Comparison of ENCODE assay signal across 23 mouse cellular contexts in genomic region chr1:144184955-144185715, GRCm38 (mm10). TPM values are rescaled to one million over a fixed set of nuclear protein-coding genes. Genes with fewer than 3 reads are reported as not detected.
A peak's percentile ranks its signal among the peaks of the same experiment; 100 is the strongest.
DNase-seq lines count a peak whose midpoint lies in the region; ATAC-seq and TF ChIP-seq lines count a peak whose summit lies in the region.
"Had no signal": no experiment of that assay in that cellular context is flagged by ENCODE, and none has a peak within 500 bp of the region (broad histone marks: within the 10 kb centered on the region; RNA-seq: fewer than 3 reads in every experiment).

No protein-coding gene starts in this region.

- TF ChIP-seq CTCF in CH12.LX (conservative IDR thresholded peaks at IDR 0.05 in 1 of 2, IDR thresholded peaks at IDR 0.05 in 1 of 2; ENCODE audit: low read depth in 2 of 2, low read length in 2 of 2): no peak

- intact Hi-C loops in gastrocnemius, postnatal 14 days (cut with DNase I; ENCODE audit: low total_unique reads): no loop called here

- H3K9me3 ChIP-seq in CH12.LX (replicated peaks; ENCODE audit: low read length): no peaks in the 10 kb centered on the region
- no peaks in the 10 kb centered on the region for H3K9me3 ChIP-seq in midbrain, embryonic 11.5 days (ENCODE audit: control insufficient read depth, low read length)
- H3K9me3 ChIP-seq: embryonic facial prominence, embryonic 15.5 days; forebrain, embryonic 10.5 days; limb, embryonic 12.5 days; midbrain, embryonic 15.5 days had no signal

- peak overlapping the region; percentile 39 for H3K9ac ChIP-seq in CH12.LX (ENCODE audit: insufficient read depth, low read depth)
- H3K9ac ChIP-seq in midbrain, embryonic 11.5 days (ENCODE audit: low read length): no peak overlapping the region
- H3K9ac ChIP-seq: embryonic facial prominence, embryonic 15.5 days; limb, embryonic 12.5 days; midbrain, embryonic 15.5 days had no signal

- no peaks in the 10 kb centered on the region for H3K79me2 ChIP-seq in CH12.LX (replicated peaks; ENCODE audit: control insufficient read depth, extremely low read depth, insufficient read depth, poor library complexity, severe bottlenecking)

- peak; percentile 90 for ATAC-seq in granulocyte monocyte progenitor cell, adult 5-6 weeks (replicated peaks; ENCODE audit: poor library complexity, severe bottlenecking)
- no peak for ATAC-seq in midbrain, embryonic 11.5 days (ENCODE audit: low FRiP score)
- ATAC-seq: hindbrain, embryonic 16.5 days; midbrain, embryonic 15.5 days; Patski had no signal

- H3K4me1 ChIP-seq in CH12.LX (ENCODE audit: control insufficient read depth in 1 of 2, insufficient read depth in 2 of 2): peaks cover 10 to 86% of the 10 kb centered on the region in 2 experiments
- H3K4me1 ChIP-seq in midbrain, embryonic 11.5 days (ENCODE audit: control insufficient read depth, insufficient read depth, low read length): no peaks in the 10 kb centered on the region
- H3K4me1 ChIP-seq: limb, embryonic 12.5 days had no signal

- peak; percentile 26 for TF ChIP-seq EP300 in CH12.LX (IDR thresholded peaks at IDR 0.05; ENCODE audit: low read length)

- in situ Hi-C loops in CH12.LX (cut with MboI; ENCODE audit: low pct_ligation_motif_present, low pct_unique_long_range_greater_than_20kb, low sequenced_read_pairs): loop anchor here (25.0 kb wide), 2 partner anchors 173 to 398 kb away; partner anchors contain the start of genes Rgs2, Trove2 and Uchl5

- H3K4me3 ChIP-seq in CH12.LX (replicated peaks in 1 of 3; ENCODE audit: low read depth in 2 of 3, low read length in 2 of 3, poor library complexity in 1 of 3): peak overlapping the region in 1 of 3 experiments; percentile 1
- no peak overlapping the region for H3K4me3 ChIP-seq in midbrain, embryonic 11.5 days (ENCODE audit: low read depth, low read length)
- H3K4me3 ChIP-seq: embryonic facial prominence, embryonic 15.5 days; forebrain, embryonic 10.5 days; limb, embryonic 12.5 days; midbrain, embryonic 15.5 days had no signal

- 0 out of 2 replicates have a peak, but pooled peaks have one; percentile 23 for TF ChIP-seq POLR2A in CH12.LX (IDR thresholded peaks at IDR 0.05; ENCODE audit: low read depth, low read length)

- peak overlapping the region; percentile 96 for H3K27ac ChIP-seq in CH12.LX (ENCODE audit: insufficient read depth, low read depth)
- H3K27ac ChIP-seq in midbrain, embryonic 11.5 days (ENCODE audit: low read depth, low read length): no peak overlapping the region
- H3K27ac ChIP-seq: embryonic facial prominence, embryonic 15.5 days; forebrain, embryonic 10.5 days; limb, embryonic 12.5 days; macrophage; midbrain, embryonic 15.5 days had no signal

- no peak; the same call in 1 of the 2 replicates for TF ChIP-seq RAD21 in CH12.LX (IDR thresholded peaks at IDR 0.05; ENCODE audit: low read depth, low read length)

- no peaks in the 10 kb centered on the region for H3K27me3 ChIP-seq in CH12.LX (replicated peaks)
- no peaks in the 10 kb centered on the region for H3K27me3 ChIP-seq in splenic B cell, adult 2 months (ENCODE audit: control insufficient read depth, insufficient read depth, low read length, poor library complexity, severe bottlenecking)
- H3K27me3 ChIP-seq in midbrain, embryonic 11.5 days (ENCODE audit: control insufficient read depth, insufficient read depth, low read length): no peaks in the 10 kb centered on the region
- H3K27me3 ChIP-seq: embryonic facial prominence, embryonic 15.5 days; limb, embryonic 12.5 days; midbrain, embryonic 15.5 days had no signal

- WGBS in midbrain, embryonic 11.5 days: 80% methylated on average over 4 of the region's 4 CpGs

- H3K36me3 ChIP-seq in CH12.LX (replicated peaks in 1 of 2; ENCODE audit: control insufficient read depth in 1 of 2, insufficient read depth in 1 of 2, low read length in 1 of 2): no peaks in the 10 kb centered on the region
- no peaks in the 10 kb centered on the region for H3K36me3 ChIP-seq in splenic B cell, adult 2 months (ENCODE audit: control insufficient read depth, insufficient read depth, low read length, poor library complexity, severe bottlenecking)
- no peaks in the 10 kb centered on the region for H3K36me3 ChIP-seq in midbrain, embryonic 11.5 days (ENCODE audit: control insufficient read depth, insufficient read depth, low read length)
- H3K36me3 ChIP-seq: embryonic facial prominence, embryonic 15.5 days; forebrain, embryonic 10.5 days; limb, embryonic 12.5 days; midbrain, embryonic 15.5 days had no signal

- peak overlapping the region; percentile 69 for H3K4me2 ChIP-seq in CH12.LX (ENCODE audit: insufficient read depth, low read depth, poor library complexity, severe bottlenecking)
- H3K4me2 ChIP-seq in midbrain, embryonic 11.5 days: no peak overlapping the region
- H3K4me2 ChIP-seq: embryonic facial prominence, embryonic 15.5 days; heart, embryonic 11.5 days; limb, embryonic 12.5 days; midbrain, embryonic 15.5 days had no signal

- peak; percentile 60 for DNase-seq in thymus, postnatal 0 days (ENCODE audit: low spot score)
- no peak for DNase-seq in thymus, postnatal 10 days (ENCODE audit: low spot score in 2 of 2)
- DNase-seq in CH12.LX (ENCODE audit: extremely low read depth): peak; percentile 88
- peak; percentile 80 for DNase-seq in splenic B cell, adult 2 months (ENCODE audit: low read depth, low spot score)
- no peak for DNase-seq in gastrocnemius, postnatal 14 days
- DNase-seq in midbrain, embryonic 11.5 days (ENCODE audit: low spot score, missing footprints): no peak
- DNase-seq: cerebellum, adult 9-10 months; gastrocnemius, postnatal 36 days; kidney, adult 18-20 months; kidney, postnatal 10 days; layer of hippocampus, adult 9-11 months had no signal

- dilution Hi-C loops in CH12.LX (cut with MboI; ENCODE audit: extremely low pct_ligation_motif_present, extremely low pct_unique_long_range_greater_than_20kb, low sequenced_read_pairs): no loop called here

TF ChIP-seq in CH12.LX, 34 proteins besides CTCF, POLR2A, EP300 and RAD21:
- TF ChIP-seq POLR2AphosphoS2 (IDR thresholded peaks at IDR 0.05; ENCODE audit: low read depth, low read length) (no peak), BHLHE40 (IDR thresholded peaks at IDR 0.05; ENCODE audit: low read depth, low read length) (peak; percentile 80), HCFC1 (IDR thresholded peaks at IDR 0.05; ENCODE audit: low read depth, low read length) (no peak), ETS1 (conservative IDR thresholded peaks at IDR 0.05; ENCODE audit: low read depth, low read length) (peak; percentile 48), TBP (conservative IDR thresholded peaks at IDR 0.05; ENCODE audit: low read depth, low read length) (peak; percentile 9; the same call in 1 of the 2 replicates), IRF4 (IDR thresholded peaks at IDR 0.05; ENCODE audit: low read depth, low read length) (no peak), MEF2A (IDR thresholded peaks at IDR 0.05; ENCODE audit: borderline replicate concordance, low read depth, low read length) (0 out of 2 replicates have a peak, but pooled peaks have one; percentile 27), NELFE (IDR thresholded peaks at IDR 0.05; ENCODE audit: low read depth, low read length) (0 out of 2 replicates have a peak, but pooled peaks have one; percentile 37), ZC3H11A (IDR thresholded peaks at IDR 0.05; ENCODE audit: low read depth, low read length) (no peak), SMC3 (IDR thresholded peaks at IDR 0.05; ENCODE audit: low read depth, low read length) (no peak)
TF ChIP-seq in CH12.LX: peak in this region for 5.

RNA-seq across cellular contexts. Expression of gene Rgs13, which starts 8.0 kb away (rescaled TPM):
- 0.34 and 0.62 TPM in 2 replicates for polyA plus RNA-seq in thymus, postnatal 0 days (2015; fragmentation: Nextera tagmentation; extraction: Ambion mirVana)
- 149 and 168 TPM in 2 replicates for total RNA-seq in CH12.LX (2012; rRNA removed)
- total RNA-seq in CH12.LX (2014; rRNA removed): 1,247 and 1,500 TPM in 2 replicates
- 619 and 698 TPM in 2 replicates for polyA plus RNA-seq in CH12.LX (2012; ENCODE audit: insufficient read length, low read depth)
- not detected in 2 replicates for total RNA-seq in granulocyte monocyte progenitor cell, adult 5-6 weeks (2014; fragmentation: Nextera tagmentation)
- not detected in 2 replicates for total RNA-seq in granulocyte monocyte progenitor cell, adult 5-6 weeks (2017)
- total RNA-seq in gastrocnemius, postnatal 14 days (2021): under 1 TPM in 1 of 2 experiments, not detected in 1; 0.18 TPM
- polyA plus RNA-seq in midbrain, embryonic 11.5 days (2014; fragmentation: Nextera tagmentation; extraction: Ambion mirVana): 4.1 and 4.7 TPM in 2 replicates
- total RNA-seq: gastrocnemius, postnatal 36 days; heart, postnatal 25 days had no signal
- polyA plus RNA-seq: heart, embryonic 11.5 days; limb, embryonic 12.5 days; liver, embryonic 16.5 days; macrophage; Patski; testis, adult 2 months had no signal

Comparison
In these comparisons a context has a peak if more than half of its experiments do, and no peak if none do; other contexts are left out.
1. DNase-seq: peak in thymus, postnatal 0 days (single experiment), CH12.LX (single experiment) and splenic B cell, adult 2 months (single experiment); none in thymus, postnatal 10 days (0 of 2), gastrocnemius, postnatal 14 days (single experiment) and midbrain, embryonic 11.5 days (single experiment).
2. RNA of gene Rgs13, which starts 8.0 kb away (total RNA-seq): 149 to 1,500 TPM in CH12.LX; 0.18 TPM in gastrocnemius, postnatal 14 days and not detected in granulocyte monocyte progenitor cell, adult 5-6 weeks; every median in the first group is over 100 times any median in the second.